19 mouse cellular contexts compared by ENCODE assay signal in the genomic region with DNA sequence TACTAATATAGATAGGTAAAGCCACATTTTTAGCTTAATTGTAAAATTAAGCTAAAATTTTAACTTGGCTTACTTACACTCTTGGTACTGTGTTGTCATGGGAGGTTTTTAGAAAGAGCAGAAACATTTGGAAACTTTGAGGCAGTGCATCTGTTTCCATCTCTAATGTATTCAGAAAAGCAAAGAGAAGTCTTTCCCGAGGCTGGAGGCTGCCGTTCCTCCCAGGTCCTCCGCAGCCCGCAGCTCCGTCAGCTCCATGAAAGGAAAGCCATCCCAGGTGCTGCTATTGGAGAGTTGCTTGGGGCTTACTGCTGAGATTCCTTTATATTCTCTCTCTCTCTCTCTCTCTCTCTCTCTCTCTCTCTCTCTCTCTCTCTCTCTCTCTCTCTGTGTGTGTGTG.
"Had no signal": no experiment of that assay in that cellular context is flagged by ENCODE, and none has a peak within 500 bp of the region (broad histone marks: within the 10 kb centered on the region; RNA-seq: fewer than 3 reads in every experiment).

No protein-coding gene starts in this region.

- H3K27me3 ChIP-seq: liver, embryonic 13.5 days; liver, embryonic 15.5 days; lung, embryonic 15.5 days; midbrain, embryonic 12.5 days; neural tube, embryonic 12.5 days had no signal

- H3K9me3 ChIP-seq: liver, embryonic 13.5 days; liver, embryonic 15.5 days; lung, embryonic 15.5 days; midbrain, embryonic 12.5 days; neural tube, embryonic 12.5 days had no signal

- H3K27ac ChIP-seq: liver, embryonic 13.5 days; liver, embryonic 15.5 days; lung, embryonic 15.5 days; macrophage; midbrain, embryonic 12.5 days; neural tube, embryonic 12.5 days had no signal

- DNase-seq: liver, embryonic 13.5 days; liver, postnatal 0 days; lung, adult 2 months; lung, postnatal 14 days; lung, postnatal 36 days; midbrain, embryonic 14.5 days; retina, postnatal 1 day; spleen, adult 18-20 months; thymus, adult 18-20 months; thymus, postnatal 14 days; thymus, postnatal 36 days had no signal

- H3K4me1 ChIP-seq: lung, embryonic 15.5 days; megakaryocyte, embryonic 14.5 days; midbrain, embryonic 12.5 days; neural tube, embryonic 12.5 days had no signal

- H3K4me2 ChIP-seq: liver, embryonic 11.5 days; liver, embryonic 13.5 days; liver, embryonic 15.5 days; lung, embryonic 15.5 days; midbrain, embryonic 12.5 days; neural tube, embryonic 12.5 days had no signal

- H3K4me3 ChIP-seq: liver, embryonic 13.5 days; liver, embryonic 15.5 days; lung, embryonic 15.5 days; megakaryocyte, embryonic 14.5 days; midbrain, embryonic 12.5 days; neural tube, embryonic 12.5 days had no signal

- H3K36me3 ChIP-seq: liver, embryonic 13.5 days; liver, embryonic 15.5 days; lung, embryonic 15.5 days; midbrain, embryonic 12.5 days; neural tube, embryonic 12.5 days had no signal

- H3K9ac ChIP-seq: liver, embryonic 13.5 days; liver, embryonic 15.5 days; liver, postnatal 0 days; lung, embryonic 15.5 days; midbrain, embryonic 12.5 days; neural tube, embryonic 12.5 days had no signal

- ATAC-seq: liver, postnatal 0 days; lung, postnatal 0 days had no signal
